Mouse (Mus musculus) heart, embryonic 16.5 days (tissue): Measurements from ENCODE around the gene Ifi203. TPM values are rescaled to one million over a fixed set of nuclear protein-coding genes. Genes with fewer than 3 reads are reported as not detected.
"Not testable (repeated sequence)": the region's sequence is repeated elsewhere in the genome, so short reads cannot be mapped to it uniquely, and the experiment has no call there.

Experiments
- ATAC-seq: fragments of 200-750 bp; cut with Nextera tagmentation; replicated peaks from 2 replicates; pipeline ENCODE4 v1.8.0; 2017; ENCODE audit warnings: moderate number of reproducible peaks; ENCODE audit not compliant: insufficient read depth, low FRiP score; ENCODE audit errors: extremely low read depth
- H3K27ac ChIP-seq: fragments of 300-500 bp; sonication (generic); 2 replicates; pipeline ENCODE4 v1.5.1; 2014; ENCODE audit warnings: mild to moderate bottlenecking, low read length, control low read depth, moderate library complexity
- H3K27me3 ChIP-seq: fragments of 300-500 bp; sonication (generic); 2 replicates; pipeline ENCODE4 v1.6.1; 2014; ENCODE audit warnings: low read length, mixed read lengths; ENCODE audit not compliant: control insufficient read depth, insufficient read depth
- H3K36me3 ChIP-seq: fragments of 300-500 bp; sonication (generic); 2 replicates; pipeline ENCODE4 v1.6.1; 2014; ENCODE audit not compliant: control insufficient read depth, insufficient read depth
- H3K4me1 ChIP-seq: fragments of 300-500 bp; sonication (generic); 2 replicates; pipeline ENCODE4 v1.6.1; 2014; ENCODE audit warnings: low read length, mixed read lengths; ENCODE audit not compliant: control insufficient read depth, insufficient read depth
- H3K4me2 ChIP-seq: fragments of 300-500 bp; sonication (generic); 2 replicates; pipeline ENCODE4 v1.6.1; 2014; ENCODE audit warnings: low read depth, mild to moderate bottlenecking, control low read depth, low read length
- H3K4me3 ChIP-seq: fragments of 300-500 bp; sonication (generic); 2 replicates; pipeline ENCODE4 v1.5.1; 2014; ENCODE audit warnings: mild to moderate bottlenecking, control low read depth, low read length
- H3K9ac ChIP-seq: fragments of 300-500 bp; sonication (generic); 2 replicates; pipeline ENCODE4 v1.6.1; 2014; ENCODE audit warnings: low read length, control low read depth
- H3K9me3 ChIP-seq: fragments of 300-500 bp; sonication (generic); replicated peaks from 2 replicates; pipeline ENCODE4 v1.6.1; 2016; ENCODE audit warnings: low read length; ENCODE audit not compliant: control insufficient read depth
- WGBS: fragments of 180-500 bp; shearing (Covaris S2); extraction: QIAGEN DNeasy Blood & Tissue Kit; methylation state at CpG from one replicate; pipeline ENCODE4 v1.1.7; 2014; 5-methylcytosine and 5-hydroxymethylcytosine counted together
- polyA plus RNA-seq: library from polyadenylated mRNA; unstranded; fragments of >200 nt; fragmentation: Nextera tagmentation; extraction: Ambion mirVana; gene quantifications from 2 replicates; pipeline ENCODE4 v1.2.1, GENCODE M21; 2015

The Ifi203 gene
- polyA plus RNA-seq, 1 experiment from 2014 or later, result 4.0 TPM

DNA sequence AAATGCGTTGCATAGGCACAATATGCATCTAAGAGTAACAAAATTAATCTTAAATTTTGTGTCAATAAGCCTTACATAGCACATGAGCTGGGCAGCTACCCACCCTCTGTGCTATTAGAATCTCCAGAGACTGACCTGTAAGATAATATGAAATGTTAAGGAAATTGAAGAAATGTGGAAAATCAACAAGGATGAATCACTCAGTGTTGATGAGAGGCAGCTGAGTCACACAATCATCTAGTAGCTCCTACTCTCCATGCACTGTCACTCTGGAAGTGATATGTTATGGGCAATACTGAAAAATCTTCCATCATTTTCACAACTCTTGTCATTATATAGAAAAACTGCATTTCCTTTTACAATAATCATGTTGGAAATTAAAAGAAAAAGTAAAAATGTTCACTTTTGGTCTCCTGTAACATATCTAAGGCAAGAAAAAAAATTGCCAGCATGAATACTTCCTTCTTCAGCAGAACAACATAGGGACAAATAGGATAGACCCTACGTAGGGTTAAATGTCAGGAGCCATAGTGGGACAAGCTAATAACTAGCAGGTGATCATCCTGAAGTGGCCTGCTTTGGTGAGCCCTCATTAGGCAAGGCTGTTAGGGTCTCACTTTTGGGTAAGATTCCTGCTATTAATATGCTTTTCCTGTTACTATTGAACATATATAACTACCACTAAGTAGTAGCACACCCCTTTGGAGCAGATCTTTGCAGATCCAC, 12.8 kb upstream of the Ifi203 start:
- no peak overlapping the region for H3K4me2 ChIP-seq
- no peaks in the 10 kb centered on the region for H3K27me3 ChIP-seq
- H3K4me1 ChIP-seq, result no peaks in the 10 kb centered on the region
- H3K4me3 ChIP-seq, result no peak overlapping the region
- H3K27ac ChIP-seq, result no peak overlapping the region
- H3K9me3 ChIP-seq, result no peaks in the 10 kb centered on the region
- no peak overlapping the region for H3K9ac ChIP-seq
- whole genome bisulfite sequencing, result 80% methylated on average over 2 of the region's 2 CpGs
- H3K36me3 ChIP-seq, result no peaks in the 10 kb centered on the region
- ATAC-seq, result no peak

GRCm38 (mm10) chr1:173953563-173953962, 11.1 kb upstream of the Ifi203 start:
- WGBS, result 69% methylated on average over 1 of the region's 1 CpGs
- Histone ChIP-seq H3K36me3 (no peaks in the 10 kb centered on the region), H3K27ac (no peak overlapping the region), H3K4me1 (no peaks in the 10 kb centered on the region), H3K4me3 (no peak overlapping the region), H3K9me3 (no peaks in the 10 kb centered on the region), H3K9ac (no peak overlapping the region), H3K4me2 (no peak overlapping the region), H3K27me3 (no peaks in the 10 kb centered on the region)
- no peak for ATAC-seq

- H3K4me1 ChIP-seq, H3K36me3 ChIP-seq, H3K4me2 ChIP-seq, ATAC-seq, H3K27ac ChIP-seq, H3K4me3 ChIP-seq, H3K9me3 ChIP-seq, H3K27me3 ChIP-seq, H3K9ac ChIP-seq: not testable (repeated sequence)
- 68% methylated on average over 2 of the region's 2 CpGs for WGBS
Observed at GRCm38 (mm10) chr1:173949044-173949443, 6.6 kb upstream of the Ifi203 start.

- not testable (repeated sequence) for ATAC-seq, H3K36me3 ChIP-seq, H3K27me3 ChIP-seq, H3K4me2 ChIP-seq, H3K9me3 ChIP-seq, H3K4me3 ChIP-seq, H3K27ac ChIP-seq, H3K9ac ChIP-seq, H3K4me1 ChIP-seq
Observed at GRCm38 (mm10) chr1:173942780-173943066, 251 bp upstream of the Ifi203 start.

DNA sequence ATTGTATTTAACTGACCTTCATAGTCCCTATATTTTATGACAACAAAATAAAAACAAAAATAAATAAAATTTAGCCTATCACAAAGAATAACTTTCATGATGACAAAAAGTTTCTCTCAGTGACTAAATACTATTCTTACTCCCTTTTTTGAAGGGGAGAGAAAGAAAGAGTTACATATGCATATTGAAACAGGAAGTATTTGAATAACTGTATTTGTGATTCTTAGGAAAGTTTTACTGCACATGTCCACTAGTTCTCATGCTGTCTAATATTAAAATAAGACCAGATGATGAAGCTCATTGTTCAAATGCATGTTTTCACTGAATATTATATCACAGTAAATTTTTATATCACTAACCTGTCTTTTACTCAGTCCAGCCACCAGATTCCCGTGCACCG, 950 bp downstream of the Ifi203 start:
- not testable (repeated sequence) for H3K27me3 ChIP-seq, H3K36me3 ChIP-seq, H3K9me3 ChIP-seq, H3K9ac ChIP-seq, ATAC-seq, H3K4me3 ChIP-seq, H3K4me2 ChIP-seq, H3K4me1 ChIP-seq, H3K27ac ChIP-seq
- WGBS, result 79% methylated on average over 2 of the region's 2 CpGs

GRCm38 (mm10) chr1:173919279-173919678, 23.2 kb downstream of the Ifi203 start:
- H3K36me3 ChIP-seq, ATAC-seq, H3K4me1 ChIP-seq, H3K9ac ChIP-seq, H3K27ac ChIP-seq, H3K9me3 ChIP-seq, H3K4me3 ChIP-seq, H3K27me3 ChIP-seq, H3K4me2 ChIP-seq: not testable (repeated sequence)
- 69% methylated on average over 2 of the region's 3 CpGs for WGBS

DNA sequence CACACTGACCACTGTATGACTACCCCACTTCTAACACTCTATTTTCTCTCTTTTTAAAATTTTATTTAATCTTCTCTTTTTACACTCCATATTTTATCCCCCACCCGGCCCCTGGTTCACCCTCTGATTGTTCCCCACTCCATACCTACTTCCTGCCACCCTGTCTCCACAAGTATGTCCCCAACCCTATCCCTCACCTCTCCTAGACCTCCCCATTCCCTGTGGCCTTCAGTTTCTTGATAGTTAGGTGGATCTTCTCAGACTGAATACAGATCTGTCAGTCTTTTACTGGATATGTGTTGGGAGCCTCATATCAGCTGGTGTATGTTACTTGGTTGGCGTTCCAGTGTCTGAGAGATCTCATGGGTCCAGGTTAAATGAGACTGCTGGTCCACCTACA, 27.9 kb downstream of the Ifi203 start:
- no peaks in the 10 kb centered on the region for H3K27me3 ChIP-seq
- no peaks in the 10 kb centered on the region for H3K36me3 ChIP-seq
- no peaks in the 10 kb centered on the region for H3K9me3 ChIP-seq
- no peak overlapping the region for H3K27ac ChIP-seq
- ATAC-seq, result no peak
- H3K9ac ChIP-seq, result no peak overlapping the region
- H3K4me2 ChIP-seq, result no peak overlapping the region
- no peak overlapping the region for H3K4me3 ChIP-seq
- WGBS, result 69% methylated on average over 2 of the region's 2 CpGs
- H3K4me1 ChIP-seq, result no peaks in the 10 kb centered on the region

DNA sequence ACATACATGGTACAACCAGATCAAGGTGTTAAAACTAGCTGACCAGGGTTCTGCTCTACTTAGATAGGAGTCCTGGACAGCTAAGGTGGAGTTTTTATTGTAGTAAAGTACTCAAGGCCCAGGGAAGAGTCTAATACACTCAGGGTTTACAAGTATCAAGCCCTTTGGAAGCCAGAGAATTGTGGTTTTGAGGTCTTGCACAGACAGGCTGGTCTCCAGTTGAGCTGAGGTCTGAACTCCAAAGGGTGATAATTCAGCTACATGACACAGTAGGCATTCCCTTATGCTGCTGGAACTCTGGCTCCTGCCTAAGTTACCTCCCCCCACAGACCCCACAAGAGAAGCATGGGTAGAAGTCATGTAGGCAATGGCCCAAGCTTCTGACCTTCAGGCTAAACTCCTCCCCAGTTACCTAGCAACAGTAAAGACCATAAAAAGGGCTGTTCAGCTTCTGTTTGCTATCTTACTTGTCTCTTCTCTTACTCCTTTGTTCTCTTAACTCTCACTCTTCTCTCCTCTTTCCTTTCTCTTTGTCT, 29.1 kb downstream of the Ifi203 start:
- H3K27ac ChIP-seq, H3K9me3 ChIP-seq, H3K27me3 ChIP-seq, ATAC-seq, H3K4me1 ChIP-seq, H3K36me3 ChIP-seq, H3K9ac ChIP-seq, H3K4me2 ChIP-seq, H3K4me3 ChIP-seq: not testable (repeated sequence)

GRCm38 (mm10) chr1:173912548-173913255, 29.8 kb downstream of the Ifi203 start, which contains the start of gene Ifi211:
TSS of gene Ifi211 (minus strand) at chr1:173913046.
- H3K9me3 ChIP-seq, H3K9ac ChIP-seq, ATAC-seq, H3K27ac ChIP-seq, H3K4me1 ChIP-seq, H3K36me3 ChIP-seq, H3K4me3 ChIP-seq, H3K27me3 ChIP-seq, H3K4me2 ChIP-seq: not testable (repeated sequence)
- WGBS, result 63% methylated on average over 6 of the region's 6 CpGs
